Mouse (Mus musculus) ovary, postnatal 36 days (tissue): Measurements from ENCODE around the gene Phyhipl.

ENCODE experiments used
- DNase-seq: peaks from one replicate; pipeline ENCODE4 v3.0.0; 2022; ENCODE audit warnings: low spot score, mixed read lengths

Phyhipl gene

DNA sequence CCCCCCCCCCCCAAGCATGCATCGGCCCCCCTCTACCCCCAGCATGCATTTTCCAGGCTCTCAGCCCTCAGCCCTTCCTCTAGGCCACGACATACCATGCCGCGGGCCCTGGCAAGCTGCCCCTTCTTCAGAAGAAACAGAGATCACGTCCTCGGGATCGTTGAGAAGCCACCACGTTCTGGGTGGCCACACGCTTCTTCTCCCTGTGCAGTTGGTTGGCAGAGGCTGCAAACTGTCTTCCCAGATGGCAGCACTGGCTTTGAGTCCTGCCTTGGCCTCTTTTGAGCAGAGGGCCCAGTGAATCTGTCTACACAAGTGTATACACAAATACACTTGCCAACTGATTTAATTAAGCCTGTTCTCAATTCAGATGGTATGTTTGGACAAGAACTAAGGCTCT lies 123.5 kb downstream of the Phyhipl start:
- no peak for DNase-seq

DNA sequence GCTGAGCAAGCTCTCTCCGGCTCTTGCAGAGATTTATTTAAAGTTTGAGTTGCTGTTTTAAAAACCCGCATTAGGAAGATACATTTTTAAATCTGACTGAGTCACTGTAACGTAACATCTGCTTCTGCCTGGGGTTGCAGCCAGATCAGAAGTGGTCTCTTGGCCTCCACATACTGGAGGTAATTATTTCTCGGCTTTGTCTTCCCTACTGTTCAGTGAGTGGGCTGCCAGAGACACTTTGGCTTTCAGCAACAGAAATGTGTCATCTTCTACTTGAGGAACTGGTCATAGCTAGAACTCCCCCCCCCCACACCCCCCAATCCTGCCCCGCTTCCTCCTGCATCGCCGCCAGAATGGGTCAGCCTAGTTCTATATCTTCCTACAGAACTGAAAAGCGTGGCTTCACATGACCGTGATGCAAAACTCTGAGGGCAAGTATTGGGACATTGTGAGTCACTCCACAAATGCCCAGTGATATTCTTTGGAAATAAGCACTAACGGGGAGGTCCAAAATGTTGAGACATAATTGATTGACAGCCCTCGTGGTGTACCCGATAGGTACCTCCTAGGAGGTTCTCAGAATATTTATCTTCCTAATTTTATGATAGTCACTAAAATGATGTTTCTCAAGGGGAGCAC lies 125.5 kb downstream of the Phyhipl start:
- no peak for DNase-seq

DNA sequence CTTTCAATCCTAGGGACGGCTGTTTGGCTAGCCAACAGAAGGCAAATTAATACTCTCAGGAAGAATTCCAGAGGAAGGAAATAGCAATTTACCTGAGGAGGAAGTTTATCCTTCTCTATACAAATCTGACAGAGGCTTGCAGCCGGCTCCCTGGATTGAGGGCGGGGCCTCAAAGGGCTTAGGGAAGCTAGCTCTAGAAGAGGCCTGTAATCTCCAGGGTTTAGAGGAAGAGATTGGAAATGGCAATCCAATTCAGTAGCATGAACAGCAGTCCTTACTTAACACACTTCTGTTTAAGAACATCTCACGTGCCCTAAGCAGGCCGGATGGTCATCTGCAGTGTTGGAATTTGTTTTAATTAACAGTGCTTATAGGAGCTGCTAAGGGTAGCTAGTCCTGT lies 134.4 kb downstream of the Phyhipl start:
- DNase-seq = no peak

DNA sequence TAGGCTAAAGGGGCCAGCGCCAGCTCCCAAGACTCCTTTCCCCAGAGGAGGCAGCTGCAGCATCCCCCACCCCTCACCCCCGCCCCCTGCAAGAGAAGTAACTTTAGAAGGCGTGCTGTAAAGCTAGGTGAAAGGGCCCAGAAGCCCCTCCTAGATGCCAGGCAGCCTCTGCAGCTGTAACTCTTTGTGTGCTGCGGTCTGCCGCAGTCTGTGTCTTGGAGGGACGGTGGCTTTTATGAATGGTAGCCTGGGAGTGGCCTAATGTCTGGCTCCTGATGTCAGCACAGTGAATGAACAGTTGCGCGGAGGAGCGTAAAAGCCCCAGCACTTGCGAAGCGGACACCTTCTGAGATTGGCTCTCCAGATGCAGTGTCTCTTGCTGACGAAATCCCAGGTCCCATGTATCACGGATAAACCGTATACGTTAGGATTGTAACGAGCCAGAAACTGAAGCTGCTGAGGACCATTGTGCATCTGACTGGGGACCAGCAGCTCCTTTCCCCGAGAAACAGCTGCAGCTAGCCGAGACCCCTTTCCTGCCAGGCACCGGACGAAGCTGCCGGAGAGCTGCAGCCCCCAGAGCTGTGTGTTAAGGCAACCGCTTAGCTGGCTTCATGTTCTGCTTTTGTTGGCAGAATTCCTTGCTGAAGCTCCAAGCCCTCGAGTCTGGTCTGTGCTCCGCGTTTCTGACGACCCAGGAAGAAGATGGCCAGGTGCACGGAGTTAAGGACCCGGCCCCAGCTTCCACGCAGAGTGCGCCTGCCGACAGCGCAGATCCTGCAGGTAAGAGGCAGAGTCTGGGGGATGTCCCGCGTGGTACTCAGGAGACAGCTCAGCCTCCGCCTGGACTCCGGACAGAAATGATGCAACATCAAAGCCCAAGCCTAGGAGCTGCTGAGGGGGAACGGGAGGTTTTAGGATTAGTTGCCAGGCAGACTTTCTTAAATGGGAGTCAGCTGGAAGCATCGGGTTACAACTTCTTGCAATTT lies 135.3 kb downstream of the Phyhipl start:
- DNase-seq = peak; percentile 13

DNA sequence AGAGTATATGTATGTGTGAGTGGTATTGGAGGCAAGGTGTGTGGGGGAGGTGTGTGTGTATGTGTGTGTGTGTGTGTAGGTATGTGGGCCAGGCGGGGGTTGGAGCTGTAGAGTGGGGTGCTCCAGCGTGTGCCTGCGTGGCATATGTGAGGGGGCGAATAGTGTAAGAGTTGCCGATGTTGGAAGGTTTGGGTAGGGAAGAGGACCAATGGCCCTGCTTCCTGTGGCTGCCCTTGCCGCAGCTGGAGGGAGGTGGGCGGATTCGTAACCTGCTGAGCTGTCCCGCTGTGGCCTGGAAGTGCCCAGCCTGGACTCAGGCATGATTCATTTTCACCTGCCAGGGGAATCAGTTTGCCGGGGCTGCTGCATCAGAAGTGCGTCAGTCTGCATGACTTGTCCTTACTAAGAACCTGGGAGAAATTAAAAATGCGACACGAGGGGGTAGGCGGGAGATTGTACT lies 136.1 kb downstream of the Phyhipl start:
- no peak for DNase-seq

DNA sequence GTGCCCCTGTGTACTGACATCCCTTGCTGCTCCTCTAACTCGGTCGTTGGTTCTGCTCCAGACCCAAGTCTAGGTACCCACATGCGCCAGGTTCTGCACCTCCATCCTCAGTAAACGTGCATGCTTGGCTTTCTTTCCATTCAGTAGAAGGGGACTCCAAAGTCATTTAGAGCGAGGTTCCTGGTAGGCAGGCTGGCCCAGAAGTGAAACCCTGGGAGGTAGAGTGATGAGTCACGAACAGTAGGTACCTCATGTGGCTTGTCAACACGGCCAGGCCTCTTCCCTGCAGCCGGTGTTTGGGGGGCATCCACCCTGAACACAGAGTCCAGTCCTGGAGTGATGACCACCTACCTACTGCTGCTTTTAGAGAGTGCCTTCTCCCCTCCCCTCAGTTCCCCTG lies 139.1 kb downstream of the Phyhipl start:
- DNase-seq = no peak

DNA sequence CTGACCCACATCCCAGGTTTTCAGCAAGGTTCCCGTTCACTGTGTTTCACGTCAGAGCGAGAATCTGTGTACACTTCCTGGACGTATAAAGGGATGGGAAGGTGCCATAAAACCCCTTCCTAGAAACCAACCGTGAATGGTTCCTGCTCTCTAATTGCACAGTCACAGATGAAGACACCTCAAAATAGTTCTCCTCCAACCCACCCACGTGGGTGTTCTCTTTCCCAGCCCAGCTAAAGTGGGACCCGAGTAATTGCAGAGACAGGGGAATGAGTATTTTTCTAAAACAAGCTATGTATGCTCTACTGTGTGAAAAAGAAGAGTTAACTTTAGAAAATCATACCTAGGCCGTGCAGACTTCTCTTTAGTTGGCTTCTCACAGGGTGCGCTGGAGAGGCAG lies 140.9 kb downstream of the Phyhipl start:
- no peak for DNase-seq

DNA sequence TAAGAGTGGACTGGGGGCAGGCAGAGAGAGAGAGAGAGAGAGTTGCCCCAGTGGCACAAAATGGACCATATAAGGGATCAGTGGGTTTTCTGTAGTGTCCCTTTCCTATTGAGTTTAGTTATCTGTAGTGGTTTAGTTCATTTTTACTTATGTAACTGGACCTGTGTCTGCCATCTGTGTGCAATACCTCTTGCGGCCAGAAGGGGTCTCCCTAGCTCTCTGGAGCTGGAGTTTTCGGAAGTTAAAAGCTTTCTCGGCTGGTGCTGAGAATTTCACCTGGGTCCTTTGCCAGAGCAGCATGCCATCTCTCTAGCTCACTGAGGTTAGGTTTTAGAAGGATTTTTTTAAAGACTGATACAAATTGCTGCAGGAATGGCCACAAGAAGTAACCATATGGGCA lies 147.9 kb downstream of the Phyhipl start:
- no peak for DNase-seq
